Mouse (Mus musculus) heart, adult 2 months (tissue): ENCODE data around the gene Stk38. TPM values are rescaled to one million over a fixed set of nuclear protein-coding genes. Genes with fewer than 3 reads are reported as not detected.
A peak's percentile ranks its signal among the peaks of the same experiment; 100 is the strongest.

ENCODE experiments used
- DNase-seq, 2 experiments: peaks; one replicate each; pipeline ENCODE4 v3.0.0; 2021
- H3K27ac ChIP-seq: fragments of 200-600 bp; 2 replicates; pipeline ENCODE4 v1.8.1; 2022
- H3K27me3 ChIP-seq: fragments of 200-500 bp; 2 replicates; pipeline ENCODE4 v1.6.1; 2012; ENCODE audit warnings: mild to moderate bottlenecking, low read length, inconsistent platforms, mixed read lengths; ENCODE audit not compliant: control insufficient read depth, insufficient read depth
- H3K36me3 ChIP-seq: fragments of 200-500 bp; 2 replicates; pipeline ENCODE4 v1.6.1; 2012; ENCODE audit warnings: low read length, inconsistent platforms; ENCODE audit not compliant: control insufficient read depth, insufficient read depth
- H3K4me1 ChIP-seq: fragments of 200-500 bp; 2 replicates; pipeline ENCODE4 v1.6.1; 2011; ENCODE audit warnings: low read length; ENCODE audit not compliant: control insufficient read depth, insufficient read depth
- H3K4me3 ChIP-seq: fragments of 200-600 bp; 2 replicates; pipeline ENCODE4 v1.8.1; 2022
- H3K79me2 ChIP-seq: fragments of 200-500 bp; replicated peaks from 2 replicates; pipeline ENCODE4 v1.6.1; 2012; ENCODE audit warnings: mild to moderate bottlenecking, inconsistent platforms, low read length, moderate library complexity, mixed read lengths; ENCODE audit not compliant: control insufficient read depth, insufficient read depth
- H3K9ac ChIP-seq: fragments of 200-500 bp; 2 replicates; pipeline ENCODE4 v1.6.1; 2012; ENCODE audit warnings: low read depth, mild to moderate bottlenecking, control low read depth, inconsistent platforms, low read length, mixed read lengths
- CTCF ChIP-seq: fragments of 200-600 bp; IDR thresholded peaks from 2 replicates; pipeline ENCODE4 v1.8.1; 2022; ENCODE audit warnings: antibody characterized with exemption, mild to moderate bottlenecking, moderate library complexity
- EP300 ChIP-seq: fragments of 200-500 bp; IDR thresholded peaks from 2 replicates; pipeline ENCODE4 v1.6.1; 2011; ENCODE audit warnings: low read depth, low read length, control low read depth; ENCODE audit not compliant: insufficient read depth
- POLR2A ChIP-seq: fragments of 200-500 bp; IDR thresholded peaks from 2 replicates; pipeline ENCODE4 v1.6.1; 2011; ENCODE audit warnings: mild to moderate bottlenecking, low read depth, low read length, control low read depth; ENCODE audit not compliant: insufficient read depth
- WGBS: fragments of 180-500 bp; shearing (Covaris S2); methylation state at CpG from one replicate; pipeline ENCODE4 v1.1.7; 2018; 5-methylcytosine and 5-hydroxymethylcytosine counted together
- intact Hi-C: fragments of 180-260 bp; cut with DNase I; formaldehyde crosslinking; loops from one replicate; pipeline ENCODE4 v1.15.1; 2025
- polyA plus RNA-seq: library from polyadenylated mRNA; depleted of rRNA; stranded (reverse); fragments of >200 nt; gene quantifications from 2 replicates; pipeline ENCODE4 v1.2.3, GENCODE M21; 2012
- total RNA-seq, 2 experiments: library from RNA; stranded (reverse); gene quantifications; 2 replicates each; pipeline ENCODE4 v1.2.3; 2021

Stk38 gene
- total and polyA plus RNA-seq, 3 experiments, result 29.5 to 41.6 (median 32.5) TPM

- DNase-seq, result peak; percentile 24 to 55
- TF ChIP-seq CTCF (peak; percentile 67), POLR2A (no peak)
- H3K27ac ChIP-seq, result no peak overlapping the region
- no peaks in the 10 kb centered on the region for H3K36me3 ChIP-seq
- H3K4me3 ChIP-seq, result no peak overlapping the region
- no peaks in the 10 kb centered on the region for H3K27me3 ChIP-seq
- H3K9ac ChIP-seq, result no peak overlapping the region
- WGBS, result 75% methylated on average over 10 of the region's 10 CpGs
- H3K4me1 ChIP-seq, result no peaks in the 10 kb centered on the region
- no peaks in the 10 kb centered on the region for H3K79me2 ChIP-seq
- intact Hi-C loops, result no loop called here
Measured at GRCm38 (mm10) chr17:28936622-28937345, 71.0 kb downstream of the Stk38 start.

- intact Hi-C loops, result no loop called here
- DNase-seq, result no peak
Measured at GRCm38 (mm10) chr17:28936133-28936532, 71.7 kb downstream of the Stk38 start.

GRCm38 (mm10) chr17:28934120-28934916, 73.5 kb downstream of the Stk38 start:
- H3K27ac ChIP-seq, result no peak overlapping the region
- WGBS, result 66% methylated on average over 19 of the region's 19 CpGs
- no peak for DNase-seq
- intact Hi-C loops, result loop anchor here (5.0 kb wide), 1 partner anchor 88 kb away; no protein-coding TSS in a partner anchor
- no peak overlapping the region for H3K9ac ChIP-seq
- TF ChIP-seq CTCF (no peak), EP300 (no peak), POLR2A (no peak)
- no peaks in the 10 kb centered on the region for H3K79me2 ChIP-seq
- H3K27me3 ChIP-seq, result no peaks in the 10 kb centered on the region
- peaks cover 7% of the 10 kb centered on the region for H3K4me1 ChIP-seq
- no peaks in the 10 kb centered on the region for H3K36me3 ChIP-seq
- no peak overlapping the region for H3K4me3 ChIP-seq

More at GRCm38 (mm10) chr17:28936133-28936532, 71.7 kb downstream of the Stk38 start:
- WGBS, result 79% methylated on average over 7 of the region's 7 CpGs
- no peak for TF ChIP-seq POLR2A
- TF ChIP-seq EP300, result no peak
- no peak for TF ChIP-seq CTCF
- no peak overlapping the region for H3K4me3 ChIP-seq
- no peaks in the 10 kb centered on the region for H3K4me1 ChIP-seq
- no peaks in the 10 kb centered on the region for H3K36me3 ChIP-seq
- H3K79me2 ChIP-seq, result no peaks in the 10 kb centered on the region
- H3K9ac ChIP-seq, result no peak overlapping the region
- no peak overlapping the region for H3K27ac ChIP-seq
- no peaks in the 10 kb centered on the region for H3K27me3 ChIP-seq

- TF ChIP-seq POLR2A, result no peak
- TF ChIP-seq CTCF, result no peak
- no peak for TF ChIP-seq EP300
- no peaks in the 10 kb centered on the region for H3K36me3 ChIP-seq
- H3K4me3 ChIP-seq, result no peak overlapping the region
- WGBS, result 88% methylated on average over 4 of the region's 4 CpGs
- intact Hi-C loops, result loop anchor here (5.0 kb wide), 1 partner anchor 90 kb away; no protein-coding TSS in a partner anchor
- H3K4me1 ChIP-seq, result peaks cover 8% of the 10 kb centered on the region
- DNase-seq, result no peak
- H3K79me2 ChIP-seq, result no peaks in the 10 kb centered on the region
- H3K27ac ChIP-seq, result no peak overlapping the region
- no peaks in the 10 kb centered on the region for H3K27me3 ChIP-seq
- H3K9ac ChIP-seq, result no peak overlapping the region
Measured at GRCm38 (mm10) chr17:28932274-28932673, 75.5 kb downstream of the Stk38 start.

GRCm38 (mm10) chr17:28931436-28932211, 76.2 kb downstream of the Stk38 start:
- no peak for DNase-seq
- 74% methylated on average over 18 of the region's 18 CpGs for WGBS

More at GRCm38 (mm10) chr17:28931436-28932211, 76.2 kb downstream of the Stk38 start:
- peak overlapping the region; percentile 65 for H3K27ac ChIP-seq
- no peaks in the 10 kb centered on the region for H3K36me3 ChIP-seq
- intact Hi-C loops, result loop anchor here (1.0 to 5.0 kb wide), 2 partner anchors 21 to 91 kb away; no protein-coding TSS in a partner anchor
- no peak for TF ChIP-seq CTCF
- no peak for TF ChIP-seq EP300
- TF ChIP-seq POLR2A, result no peak
- H3K4me1 ChIP-seq, result peaks cover 10% of the 10 kb centered on the region
- H3K79me2 ChIP-seq, result no peaks in the 10 kb centered on the region
- H3K27me3 ChIP-seq, result no peaks in the 10 kb centered on the region
- H3K9ac ChIP-seq, result no peak overlapping the region
- no peak overlapping the region for H3K4me3 ChIP-seq
